In the genomic region with DNA sequence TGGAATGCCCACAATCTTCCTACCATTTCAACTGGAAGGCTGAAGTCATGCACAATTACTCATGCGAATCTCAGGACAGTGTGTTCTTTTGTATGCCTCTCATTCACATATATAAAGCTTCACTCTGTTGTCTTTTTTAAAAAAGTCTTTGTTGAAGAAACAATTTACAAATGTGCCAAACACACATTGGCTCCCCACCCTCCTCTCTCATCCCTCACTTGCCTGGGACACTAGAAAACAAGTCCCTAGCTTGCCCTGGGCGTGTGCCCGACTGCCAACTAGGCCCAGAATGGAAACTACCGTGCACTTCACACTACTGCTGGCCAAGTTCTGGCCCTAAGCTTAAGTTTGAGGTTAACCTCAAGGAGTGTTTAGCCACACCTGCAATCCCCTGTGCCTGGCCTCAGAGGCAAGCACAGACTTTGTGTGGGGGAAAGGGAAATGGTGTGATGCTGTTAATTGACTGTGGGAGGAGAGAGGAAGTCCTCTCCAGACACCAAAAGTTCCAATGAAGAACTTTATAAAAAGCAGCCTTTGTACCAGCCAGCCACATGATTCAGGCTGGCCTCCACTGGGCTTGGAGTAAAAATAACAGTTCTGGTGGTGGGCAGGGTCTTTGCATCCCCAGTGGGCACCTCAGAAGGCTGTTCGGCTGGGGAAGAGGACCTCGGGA, we compare ENCODE assay signal across 8 mouse cellular contexts.
DNase-seq lines count a peak whose midpoint lies in the region; ATAC-seq and TF ChIP-seq lines count a peak whose summit lies in the region.

No protein-coding gene starts in this region.

- no peak overlapping the region for H3K4me2 ChIP-seq in neural tube, embryonic 11.5 days (ENCODE audit: low read depth)
- H3K4me2 ChIP-seq in neural tube, embryonic 15.5 days: no peak overlapping the region
- no peak overlapping the region for H3K4me2 ChIP-seq in midbrain, embryonic 16.5 days (ENCODE audit: low read length)

- WGBS in neural tube, embryonic 11.5 days: 79% methylated on average over 6 of the region's 6 CpGs
- 75% methylated on average over 6 of the region's 6 CpGs for WGBS in neural tube, embryonic 15.5 days
- 76% methylated on average over 6 of the region's 6 CpGs for WGBS in midbrain, embryonic 16.5 days

- no peak for ATAC-seq in neural tube, embryonic 11.5 days (ENCODE audit: insufficient read depth, low FRiP score, low TSS enrichment)
- ATAC-seq in neural tube, embryonic 15.5 days (ENCODE audit: low FRiP score): no peak
- no peak for ATAC-seq in midbrain, embryonic 16.5 days

- 0 out of 2 replicates have a peak, but pooled peaks have one; percentile 11 for TF ChIP-seq POLR2A in embryonic fibroblast, embryonic 13.5 days (IDR thresholded peaks at IDR 0.05; ENCODE audit: low read depth, low read length)

- H3K9me3 ChIP-seq in neural tube, embryonic 11.5 days (ENCODE audit: control insufficient read depth, low read length): no peaks in the 10 kb centered on the region
- H3K9me3 ChIP-seq in neural tube, embryonic 15.5 days (replicated peaks): no peaks in the 10 kb centered on the region
- no peaks in the 10 kb centered on the region for H3K9me3 ChIP-seq in midbrain, embryonic 16.5 days (replicated peaks; ENCODE audit: control insufficient read depth, low read length, poor library complexity, severe bottlenecking)

- no peaks in the 10 kb centered on the region for H3K27me3 ChIP-seq in neural tube, embryonic 11.5 days (ENCODE audit: control insufficient read depth, insufficient read depth, low read length)
- H3K27me3 ChIP-seq in neural tube, embryonic 15.5 days (replicated peaks): no peaks in the 10 kb centered on the region
- H3K27me3 ChIP-seq in midbrain, embryonic 16.5 days (ENCODE audit: control insufficient read depth, insufficient read depth, low read depth, low read length): no peaks in the 10 kb centered on the region

- H3K4me1 ChIP-seq in neural tube, embryonic 11.5 days (ENCODE audit: control insufficient read depth, insufficient read depth, low read length): no peaks in the 10 kb centered on the region
- 0 out of 2 replicates have a peak, but pooled peaks cover 3% of the 10 kb centered on the region for H3K4me1 ChIP-seq in neural tube, embryonic 15.5 days
- peaks cover 8% of the 10 kb centered on the region for H3K4me1 ChIP-seq in embryonic fibroblast, embryonic 13.5 days (ENCODE audit: control insufficient read depth, insufficient read depth, low read length)
- no peaks in the 10 kb centered on the region for H3K4me1 ChIP-seq in midbrain, embryonic 16.5 days (ENCODE audit: control insufficient read depth, insufficient read depth, low read length)

- DNase-seq in neural tube, embryonic 11.5 days (ENCODE audit: low spot score): peak; percentile 14
- no peak for DNase-seq in layer of hippocampus, adult 2 months (ENCODE audit: low spot score in 2 of 2)
- peak; percentile 49 for DNase-seq in lung, postnatal 14 days
- DNase-seq in thymus, postnatal 10 days (ENCODE audit: low spot score in 2 of 2): peak; percentile 53 to 57
- no peak for DNase-seq in urinary bladder, postnatal 4 days (ENCODE audit: low spot score in 2 of 2)

- no peaks in the 10 kb centered on the region for H3K36me3 ChIP-seq in neural tube, embryonic 11.5 days (ENCODE audit: control insufficient read depth, insufficient read depth, low read length)
- no peaks in the 10 kb centered on the region for H3K36me3 ChIP-seq in neural tube, embryonic 15.5 days
- H3K36me3 ChIP-seq in midbrain, embryonic 16.5 days (ENCODE audit: control insufficient read depth, insufficient read depth, low read length): no peaks in the 10 kb centered on the region

- H3K9ac ChIP-seq in neural tube, embryonic 11.5 days (ENCODE audit: low read length): no peak overlapping the region
- no peak overlapping the region for H3K9ac ChIP-seq in neural tube, embryonic 15.5 days (replicated peaks)
- no peak overlapping the region for H3K9ac ChIP-seq in midbrain, embryonic 16.5 days (ENCODE audit: low read depth, low read length)

- no peak overlapping the region for H3K4me3 ChIP-seq in neural tube, embryonic 11.5 days (ENCODE audit: low read depth, low read length)
- H3K4me3 ChIP-seq in neural tube, embryonic 15.5 days (replicated peaks): no peak overlapping the region
- H3K4me3 ChIP-seq in embryonic fibroblast, embryonic 13.5 days (ENCODE audit: insufficient read depth, low read length): no peak overlapping the region
- H3K4me3 ChIP-seq in layer of hippocampus, adult 2 months: no peak overlapping the region
- no peak overlapping the region for H3K4me3 ChIP-seq in midbrain, embryonic 16.5 days (ENCODE audit: low read depth, low read length)

- TF ChIP-seq CTCF in embryonic fibroblast, embryonic 13.5 days (IDR thresholded peaks at IDR 0.05; ENCODE audit: borderline replicate concordance, insufficient read depth, low read length): no peak
- no peak for TF ChIP-seq CTCF in layer of hippocampus, adult 2 months (conservative IDR thresholded peaks at IDR 0.05)

- H3K27ac ChIP-seq in neural tube, embryonic 11.5 days (ENCODE audit: low read depth, low read length): no peak overlapping the region
- no peak overlapping the region for H3K27ac ChIP-seq in neural tube, embryonic 15.5 days (replicated peaks)
- H3K27ac ChIP-seq in embryonic fibroblast, embryonic 13.5 days (ENCODE audit: insufficient read depth, low read length): peak overlapping the region; percentile 85
- peak overlapping the region; percentile 81 for H3K27ac ChIP-seq in layer of hippocampus, adult 2 months
- no peak overlapping the region for H3K27ac ChIP-seq in midbrain, embryonic 16.5 days (ENCODE audit: low read length)

Comparison
In these comparisons a context has a peak if more than half of its experiments do, and no peak if none do; other contexts are left out.
1. DNase-seq: peak in neural tube, embryonic 11.5 days (single experiment), lung, postnatal 14 days (single experiment) and thymus, postnatal 10 days (2 of 2); none in layer of hippocampus, adult 2 months (0 of 2) and urinary bladder, postnatal 4 days (0 of 2).
2. H3K27ac ChIP-seq: peak in embryonic fibroblast, embryonic 13.5 days (single experiment) and layer of hippocampus, adult 2 months (single experiment); none in neural tube, embryonic 11.5 days (single experiment), neural tube, embryonic 15.5 days (single experiment) and midbrain, embryonic 16.5 days (single experiment).